Mouse (Mus musculus) c-Kit-positive CD71-positive TER-119-negative erythroid progenitor cells, embryonic 14.5 days (primary cell): ENCODE measurements at regions not wholly inside any gene's neighbourhood (a gene's known extent, or its start where the extent isn't known, plus 50 kb on each side); places are given as distances from the start of the nearest gene placed in this dataset.

Experiments
- DNase-seq: peaks from one replicate; pipeline ENCODE4 v3.0.0-alpha.2; 2013; ENCODE audit warnings: low read depth

GRCm38 (mm10) chr1:13424524-13424923, 2010.6 kb downstream of the A830018L16Rik start:
- DNase-seq, result no peak

GRCm38 (mm10) chr1:13425601-13426327, 2011.9 kb downstream of the A830018L16Rik start:
- DNase-seq, result no peak

GRCm38 (mm10) chr1:13426328-13427067, 2012.6 kb downstream of the A830018L16Rik start:
- DNase-seq, result peak; percentile 25

GRCm38 (mm10) chr1:13427068-13427434, 2013.1 kb downstream of the A830018L16Rik start:
- DNase-seq, result no peak

GRCm38 (mm10) chr1:13427501-13428207, 2013.7 kb downstream of the A830018L16Rik start:
- DNase-seq, result no peak

- DNase-seq, result no peak
Measured at GRCm38 (mm10) chr1:13437747-13438394, 2024.0 kb downstream of the A830018L16Rik start.

- DNase-seq, result no peak
Measured at GRCm38 (mm10) chr1:13442366-13442765, 2028.5 kb downstream of the A830018L16Rik start.

GRCm38 (mm10) chr1:13454534-13454933, 2040.6 kb downstream of the A830018L16Rik start:
- no peak for DNase-seq

- no peak for DNase-seq
Measured at GRCm38 (mm10) chr1:13455572-13455971, 2041.7 kb downstream of the A830018L16Rik start.

- peak; percentile 38 for DNase-seq
Measured at GRCm38 (mm10) chr1:13464311-13464710, 2050.4 kb downstream of the A830018L16Rik start.

- no peak for DNase-seq
Measured at GRCm38 (mm10) chr1:13467174-13467573, 2053.3 kb downstream of the A830018L16Rik start.

- DNase-seq, result no peak
Measured at GRCm38 (mm10) chr1:13467886-13468630, 2054.2 kb downstream of the A830018L16Rik start.

- DNase-seq, result no peak
Measured at GRCm38 (mm10) chr1:13494727-13495404, 2081.0 kb downstream of the A830018L16Rik start.

GRCm38 (mm10) chr1:13496386-13496785, 2082.5 kb downstream of the A830018L16Rik start:
- no peak for DNase-seq

- no peak for DNase-seq
Measured at GRCm38 (mm10) chr1:13500456-13500855, 2086.6 kb downstream of the A830018L16Rik start.

- no peak for DNase-seq
Measured at GRCm38 (mm10) chr1:13501938-13502337, 2088.0 kb downstream of the A830018L16Rik start.

- no peak for DNase-seq
Measured at GRCm38 (mm10) chr1:13513761-13514160, 2099.9 kb downstream of the A830018L16Rik start.
